Mouse (Mus musculus): ENCODE measurements around the gene Fam32a. TPM values are rescaled to one million over a fixed set of nuclear protein-coding genes. Genes with fewer than 3 reads are reported as not detected.

Gene Fam32a
- polyA plus RNA-seq, 1 experiment from 2014 or later: 111 TPM

GRCm38 (mm10) chr8:72220758-72221157 is 1.2 kb downstream of the Fam32a start:
- Histone ChIP-seq H3K4me1 (ENCODE audit: control insufficient read depth, insufficient read depth, low read length) (peaks cover 14% of the 10 kb centered on the region), H3K27me3 (ENCODE audit: control insufficient read depth, insufficient read depth, low read depth, low read length) (peaks cover 7% of the 10 kb centered on the region; the same call in 1 of the 2 replicates), H3K36me3 (ENCODE audit: control insufficient read depth, insufficient read depth, low read length) (peaks cover 10% of the 10 kb centered on the region), H3K9ac (ENCODE audit: low read depth, low read length) (no peak overlapping the region), H3K4me2 (ENCODE audit: low read length) (peak overlapping the region; percentile 90), H3K4me3 (ENCODE audit: low read depth, low read length) (peak overlapping the region; percentile 57; the same call in 1 of the 2 replicates), H3K27ac (ENCODE audit: low read length) (no peak overlapping the region), H3K9me3 (replicated peaks; ENCODE audit: control insufficient read depth, low read length, poor library complexity, severe bottlenecking) (no peaks in the 10 kb centered on the region)
- ATAC-seq: no peak
- WGBS: 76% methylated on average over 4 of the region's 4 CpGs

GRCm38 (mm10) chr8:72222656-72223055 is 3.1 kb downstream of the Fam32a start:
- Histone ChIP-seq H3K27me3 (ENCODE audit: control insufficient read depth, insufficient read depth, low read depth, low read length) (no peaks in the 10 kb centered on the region; the same call in 1 of the 2 replicates), H3K27ac (ENCODE audit: low read length) (no peak overlapping the region), H3K4me2 (ENCODE audit: low read length) (no peak overlapping the region), H3K4me3 (ENCODE audit: low read depth, low read length) (no peak overlapping the region), H3K36me3 (ENCODE audit: control insufficient read depth, insufficient read depth, low read length) (peaks cover 10% of the 10 kb centered on the region), H3K4me1 (ENCODE audit: control insufficient read depth, insufficient read depth, low read length) (peaks cover 14% of the 10 kb centered on the region), H3K9me3 (replicated peaks; ENCODE audit: control insufficient read depth, low read length, poor library complexity, severe bottlenecking) (no peaks in the 10 kb centered on the region), H3K9ac (ENCODE audit: low read depth, low read length) (no peak overlapping the region)
- ATAC-seq: no peak
- 93% methylated on average over 5 of the region's 5 CpGs for WGBS

DNA sequence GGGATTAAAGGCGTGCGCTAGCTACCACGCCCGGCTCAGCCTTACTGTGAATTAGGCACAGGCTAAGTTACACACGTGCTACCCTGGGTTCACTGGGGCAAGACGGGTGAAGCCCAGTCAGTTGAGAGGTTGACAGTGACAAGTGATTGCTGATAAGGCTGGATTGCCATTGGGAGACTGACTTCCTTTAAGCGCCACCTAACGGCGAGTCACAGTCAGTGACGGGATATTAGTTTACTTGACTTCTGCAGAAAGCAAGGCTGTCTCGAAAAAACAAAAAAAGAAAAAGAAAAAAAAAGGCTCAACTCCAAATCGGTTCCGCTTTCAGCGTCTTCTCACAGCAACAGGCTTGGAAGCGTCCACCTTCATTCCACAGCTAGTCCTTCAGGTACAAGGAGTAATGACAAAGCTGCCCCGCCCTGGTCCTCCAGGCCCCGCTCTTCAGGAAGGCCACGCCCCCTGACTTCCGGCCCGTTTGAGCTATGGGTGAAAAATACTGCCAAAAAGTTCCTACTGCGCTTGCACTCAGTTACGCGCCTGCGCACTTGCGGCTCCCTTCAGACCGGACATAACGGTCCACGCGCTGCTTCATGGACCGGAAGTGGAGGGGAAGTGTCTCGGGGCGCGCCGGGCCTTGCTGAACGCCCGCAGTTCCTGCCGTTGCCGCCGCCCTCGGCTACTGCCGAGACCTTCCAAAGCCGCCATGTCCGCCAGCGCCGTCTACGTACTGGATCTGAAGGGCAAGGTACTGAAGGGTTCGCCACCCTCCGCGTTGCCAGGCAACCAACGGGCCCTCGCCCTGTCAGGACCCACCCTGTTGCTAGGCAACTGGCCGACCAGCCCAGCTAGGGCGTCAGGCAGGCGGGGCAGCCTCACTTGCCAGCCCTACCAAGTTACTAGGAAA is 20.2 kb downstream of the Fam32a start, which contains the start of gene Ap1m1:
Ap1m1 (plus strand) TSS at position 520 of the 904 bp plus-strand sequence.
- ATAC-seq: peak; percentile 96
- H3K36me3 ChIP-seq (ENCODE audit: control insufficient read depth, insufficient read depth, low read length): no peaks in the 10 kb centered on the region

GRCm38 (mm10) chr8:72240403-72240763 is 20.9 kb downstream of the Fam32a start:
- Histone ChIP-seq H3K9me3 (replicated peaks; ENCODE audit: control insufficient read depth, low read length, poor library complexity, severe bottlenecking) (no peaks in the 10 kb centered on the region), H3K4me1 (ENCODE audit: control insufficient read depth, insufficient read depth, low read length) (peaks cover 18% of the 10 kb centered on the region), H3K36me3 (ENCODE audit: control insufficient read depth, insufficient read depth, low read length) (no peaks in the 10 kb centered on the region), H3K27me3 (ENCODE audit: control insufficient read depth, insufficient read depth, low read depth, low read length) (no peaks in the 10 kb centered on the region), H3K4me2 (ENCODE audit: low read length) (peak overlapping the region; percentile 80), H3K4me3 (ENCODE audit: low read depth, low read length) (peak overlapping the region; percentile 82), H3K27ac (ENCODE audit: low read length) (peak overlapping the region; percentile 97), H3K9ac (ENCODE audit: low read depth, low read length) (peak overlapping the region; percentile 83)
- WGBS: 0% methylated on average over 24 of the region's 24 CpGs
- no peak for ATAC-seq

More for the DNA sequence above, 20.2 kb downstream of the Fam32a start, which contains the start of gene Ap1m1:
- peak within 1 kb of the TSS; percentile 80 for H3K4me2 ChIP-seq (ENCODE audit: low read length)
- H3K4me3 ChIP-seq (ENCODE audit: low read depth, low read length): peak within 1 kb of the TSS; percentile 82
- under 1% methylated on average over 54 of the region's 54 CpGs for WGBS
- peak within 1 kb of the TSS; percentile 97 for H3K27ac ChIP-seq (ENCODE audit: low read length)
- H3K9me3 ChIP-seq (replicated peaks; ENCODE audit: control insufficient read depth, low read length, poor library complexity, severe bottlenecking): no peaks in the 10 kb centered on the region
- no peaks in the 10 kb centered on the region for H3K27me3 ChIP-seq (ENCODE audit: control insufficient read depth, insufficient read depth, low read depth, low read length)
- H3K9ac ChIP-seq (ENCODE audit: low read depth, low read length): peak within 1 kb of the TSS; percentile 83
- peaks cover 18% of the 10 kb centered on the region for H3K4me1 ChIP-seq (ENCODE audit: control insufficient read depth, insufficient read depth, low read length)

DNA sequence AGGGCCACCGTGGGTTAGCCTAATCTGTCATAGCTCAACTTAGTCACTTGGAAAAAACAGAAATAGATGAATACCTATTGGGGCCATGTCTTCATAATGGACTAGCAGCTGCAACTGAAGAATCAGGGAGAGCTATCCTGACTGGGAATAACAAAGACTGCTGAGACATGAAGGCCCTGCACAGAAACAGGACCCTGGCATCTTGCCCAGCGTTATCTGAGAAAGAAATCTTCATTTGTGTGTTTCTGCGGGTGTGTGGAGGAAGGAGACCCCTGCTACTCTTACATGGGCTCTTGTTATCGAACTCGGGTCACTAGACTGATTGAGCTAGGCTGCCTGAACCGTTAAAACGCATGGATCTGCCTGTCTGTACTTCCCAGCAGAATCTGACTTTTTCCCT is 21.4 kb downstream of the Fam32a start:
- Histone ChIP-seq H3K9me3 (replicated peaks; ENCODE audit: control insufficient read depth, low read length, poor library complexity, severe bottlenecking) (no peaks in the 10 kb centered on the region), H3K27ac (ENCODE audit: low read length) (no peak overlapping the region), H3K4me3 (ENCODE audit: low read depth, low read length) (peak overlapping the region; percentile 82), H3K4me1 (ENCODE audit: control insufficient read depth, insufficient read depth, low read length) (peaks cover 18% of the 10 kb centered on the region), H3K4me2 (ENCODE audit: low read length) (peak overlapping the region; percentile 80), H3K9ac (ENCODE audit: low read depth, low read length) (peak overlapping the region; percentile 83), H3K27me3 (ENCODE audit: control insufficient read depth, insufficient read depth, low read depth, low read length) (no peaks in the 10 kb centered on the region), H3K36me3 (ENCODE audit: control insufficient read depth, insufficient read depth, low read length) (no peaks in the 10 kb centered on the region)
- WGBS: 62% methylated on average over 7 of the region's 7 CpGs
- ATAC-seq: no peak

- Histone ChIP-seq H3K4me2 (ENCODE audit: low read length) (no peak overlapping the region), H3K4me1 (ENCODE audit: control insufficient read depth, insufficient read depth, low read length) (peaks cover 18% of the 10 kb centered on the region), H3K36me3 (ENCODE audit: control insufficient read depth, insufficient read depth, low read length) (peaks cover 9% of the 10 kb centered on the region), H3K27ac (ENCODE audit: low read length) (no peak overlapping the region), H3K27me3 (ENCODE audit: control insufficient read depth, insufficient read depth, low read depth, low read length) (no peaks in the 10 kb centered on the region), H3K9me3 (replicated peaks; ENCODE audit: control insufficient read depth, low read length, poor library complexity, severe bottlenecking) (no peaks in the 10 kb centered on the region), H3K9ac (ENCODE audit: low read depth, low read length) (no peak overlapping the region), H3K4me3 (ENCODE audit: low read depth, low read length) (no peak overlapping the region)
- ATAC-seq: no peak
- WGBS: 100% methylated on average over 1 of the region's 1 CpGs
Observed at GRCm38 (mm10) chr8:72242226-72242625, 22.7 kb downstream of the Fam32a start.

GRCm38 (mm10) chr8:72244610-72245009 is 25.1 kb downstream of the Fam32a start:
- no peak overlapping the region for H3K9ac ChIP-seq (ENCODE audit: low read depth, low read length)
- ATAC-seq: no peak

GRCm38 (mm10) chr8:72257171-72257901 is 37.8 kb downstream of the Fam32a start:
- no peaks in the 10 kb centered on the region for H3K4me1 ChIP-seq (ENCODE audit: control insufficient read depth, insufficient read depth, low read length)
- no peak overlapping the region for H3K4me2 ChIP-seq (ENCODE audit: low read length)
- 54% methylated on average over 7 of the region's 7 CpGs for WGBS
- no peak overlapping the region for H3K27ac ChIP-seq (ENCODE audit: low read length)
- no peak overlapping the region for H3K9ac ChIP-seq (ENCODE audit: low read depth, low read length)
- H3K27me3 ChIP-seq (ENCODE audit: control insufficient read depth, insufficient read depth, low read depth, low read length): no peaks in the 10 kb centered on the region
- no peaks in the 10 kb centered on the region for H3K9me3 ChIP-seq (replicated peaks; ENCODE audit: control insufficient read depth, low read length, poor library complexity, severe bottlenecking)
- ATAC-seq: peak; percentile 57; the same call in 1 of the 2 replicates
- no peak overlapping the region for H3K4me3 ChIP-seq (ENCODE audit: low read depth, low read length)
- peaks cover 25% of the 10 kb centered on the region for H3K36me3 ChIP-seq (ENCODE audit: control insufficient read depth, insufficient read depth, low read length)

More at GRCm38 (mm10) chr8:72244610-72245009, 25.1 kb downstream of the Fam32a start:
- Histone ChIP-seq H3K27ac (ENCODE audit: low read length) (no peak overlapping the region), H3K4me3 (ENCODE audit: low read depth, low read length) (no peak overlapping the region), H3K4me2 (ENCODE audit: low read length) (no peak overlapping the region), H3K27me3 (ENCODE audit: control insufficient read depth, insufficient read depth, low read depth, low read length) (no peaks in the 10 kb centered on the region), H3K36me3 (ENCODE audit: control insufficient read depth, insufficient read depth, low read length) (peaks cover 9% of the 10 kb centered on the region), H3K4me1 (ENCODE audit: control insufficient read depth, insufficient read depth, low read length) (peaks cover 18% of the 10 kb centered on the region), H3K9me3 (replicated peaks; ENCODE audit: control insufficient read depth, low read length, poor library complexity, severe bottlenecking) (no peaks in the 10 kb centered on the region)
- WGBS: 80% methylated on average over 2 of the region's 2 CpGs

DNA sequence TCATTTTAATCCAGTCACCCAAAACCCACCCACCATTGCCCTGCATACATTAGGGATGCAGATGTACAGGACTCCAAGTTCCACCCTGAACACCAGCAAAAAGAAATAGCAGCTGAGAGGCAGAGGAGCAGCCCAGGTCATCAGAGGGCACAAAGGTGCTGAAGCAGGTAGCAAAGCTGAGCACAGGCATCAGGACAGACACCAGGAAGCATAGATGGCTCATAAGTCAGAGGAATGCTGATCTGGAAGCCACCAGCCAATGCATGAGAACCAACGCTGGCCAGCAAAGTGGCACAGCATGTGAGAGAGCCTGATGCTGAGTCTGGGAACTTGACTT is 38.3 kb downstream of the Fam32a start:
- H3K9ac ChIP-seq (ENCODE audit: low read depth, low read length): no peak overlapping the region
- no peak overlapping the region for H3K27ac ChIP-seq (ENCODE audit: low read length)
- no peaks in the 10 kb centered on the region for H3K9me3 ChIP-seq (replicated peaks; ENCODE audit: control insufficient read depth, low read length, poor library complexity, severe bottlenecking)
- 85% methylated on average over 1 of the region's 1 CpGs for WGBS
- H3K4me2 ChIP-seq (ENCODE audit: low read length): no peak overlapping the region
- peaks cover 20% of the 10 kb centered on the region for H3K36me3 ChIP-seq (ENCODE audit: control insufficient read depth, insufficient read depth, low read length)
- ATAC-seq: no peak
- no peaks in the 10 kb centered on the region for H3K27me3 ChIP-seq (ENCODE audit: control insufficient read depth, insufficient read depth, low read depth, low read length)
- H3K4me1 ChIP-seq (ENCODE audit: control insufficient read depth, insufficient read depth, low read length): no peaks in the 10 kb centered on the region
- no peak overlapping the region for H3K4me3 ChIP-seq (ENCODE audit: low read depth, low read length)
